Mouse (Mus musculus): ENCODE results near the gene Arap1.

DNA sequence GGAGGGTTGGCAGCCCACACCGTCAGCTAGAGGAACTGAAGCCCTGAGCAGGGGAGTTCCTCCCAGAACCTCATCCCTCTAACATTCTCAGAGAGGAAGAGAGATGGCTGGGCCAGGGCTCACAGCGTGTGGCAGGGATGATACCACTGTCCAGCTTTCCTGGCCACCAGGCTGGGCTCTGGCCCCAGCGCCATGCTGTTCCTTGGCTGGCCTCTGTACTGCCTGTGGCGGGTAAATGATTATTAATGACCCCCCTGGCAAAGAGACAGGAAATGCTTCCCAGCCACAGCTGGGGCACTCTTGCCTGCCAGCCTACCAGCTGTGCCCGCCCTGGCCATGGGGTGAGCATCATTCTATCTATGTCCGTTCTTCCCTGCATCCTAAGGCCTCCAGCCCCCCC is 107.3 kb downstream of the Arap1 start:
- TF ChIP-seq MAFK (IDR thresholded peaks at IDR 0.05; ENCODE audit: insufficient replicate concordance, low read length) (no peak), ZKSCAN1 (IDR thresholded peaks at IDR 0.05; ENCODE audit: borderline replicate concordance, low read depth, low read length) (no peak), CTCF (conservative IDR thresholded peaks at IDR 0.05 in 1 of 2, IDR thresholded peaks at IDR 0.05 in 1 of 2; ENCODE audit: low read depth in 2 of 2, low read length in 2 of 2) (no peak), POLR2A (IDR thresholded peaks at IDR 0.05; ENCODE audit: low read depth, low read length) (no peak), ELF1 (IDR thresholded peaks at IDR 0.05; ENCODE audit: low read depth, low read length) (no peak), TCF12 (IDR thresholded peaks at IDR 0.05; ENCODE audit: low read depth, low read length) (no peak), MAZ (IDR thresholded peaks at IDR 0.05; ENCODE audit: low read depth, low read length) (no peak), NELFE (IDR thresholded peaks at IDR 0.05; ENCODE audit: low read depth, low read length) (no peak), BHLHE40 (IDR thresholded peaks at IDR 0.05; ENCODE audit: low read depth, low read length) (no peak), SIN3A (IDR thresholded peaks at IDR 0.05; ENCODE audit: low read length) (no peak), EP300 (IDR thresholded peaks at IDR 0.05; ENCODE audit: low read length) (no peak)

All from CH12.LX (cell line).